Mouse (Mus musculus) olfactory bulb, adult 2 months (tissue): ENCODE measurements around the gene Gm3435. TPM values are rescaled to one million over a fixed set of nuclear protein-coding genes. Genes with fewer than 3 reads are reported as not detected.
A peak's percentile ranks its signal among the peaks of the same experiment; 100 is the strongest.

ENCODE experiments used
- H3K27ac ChIP-seq: fragments of 200-500 bp; 2 replicates; pipeline ENCODE4 v1.5.1; 2012; ENCODE audit warnings: low read depth, low read length; ENCODE audit not compliant: insufficient read depth
- H3K4me1 ChIP-seq: fragments of 200-500 bp; 2 replicates; pipeline ENCODE4 v1.6.1; 2012; ENCODE audit warnings: low read length; ENCODE audit not compliant: control insufficient read depth, insufficient read depth
- H3K4me3 ChIP-seq: fragments of 200-500 bp; 2 replicates; pipeline ENCODE4 v1.5.1; 2012; ENCODE audit warnings: mild to moderate bottlenecking, low read depth, low read length, moderate library complexity; ENCODE audit not compliant: insufficient read depth
- CTCF ChIP-seq: fragments of 200-500 bp; IDR thresholded peaks from 2 replicates; pipeline ENCODE4 v1.5.1; 2012; ENCODE audit warnings: low read depth, mild to moderate bottlenecking, low read length, moderate library complexity; ENCODE audit not compliant: insufficient read depth
- POLR2A ChIP-seq: fragments of 200-500 bp; IDR thresholded peaks from 2 replicates; pipeline ENCODE4 v1.6.1; 2012; ENCODE audit warnings: mild to moderate bottlenecking, low read depth, low read length, moderate library complexity; ENCODE audit not compliant: insufficient read depth
- WGBS: fragments of 180-500 bp; shearing (Covaris S2); methylation state at CpG from one replicate; pipeline ENCODE4 v1.1.7; 2018; 5-methylcytosine and 5-hydroxymethylcytosine counted together
- polyA plus RNA-seq: library from polyadenylated mRNA; stranded (reverse); fragments of >200 nt; gene quantifications from 2 replicates; pipeline ENCODE4 v1.2.4, GENCODE M21; 2012; ENCODE audit warnings: low replicate concordance; ENCODE audit not compliant: missing spikeins, insufficient read depth, insufficient read length

The Gm3435 gene
- polyA plus RNA-seq, 1 experiment, result not detected

DNA sequence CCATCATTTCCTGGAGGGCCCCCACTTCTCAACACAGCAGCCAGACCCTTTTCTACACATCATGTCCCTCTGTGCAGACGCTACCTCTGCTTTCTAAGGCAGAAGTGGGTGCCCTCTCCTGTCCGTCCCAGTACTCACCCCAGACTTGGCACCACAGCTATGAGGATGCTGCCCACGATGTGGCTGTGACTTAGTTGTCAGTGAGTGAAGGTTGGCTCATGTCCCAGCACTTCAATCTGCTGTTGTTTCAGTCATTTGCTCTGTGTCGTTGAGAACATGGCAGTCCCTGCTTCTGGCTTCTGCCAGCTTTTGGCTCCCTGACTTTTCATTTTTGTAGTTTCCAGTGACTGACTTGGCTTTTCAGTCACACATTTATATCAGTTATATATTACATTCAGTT is 45.9 kb downstream of the Gm3435 start:
- TF ChIP-seq POLR2A, result no peak
- TF ChIP-seq CTCF, result no peak
- WGBS, result 48% methylated on average over 4 of the region's 4 CpGs
- Histone ChIP-seq H3K4me3 (no peak overlapping the region), H3K4me1 (no peaks in the 10 kb centered on the region), H3K27ac (no peak overlapping the region)

DNA sequence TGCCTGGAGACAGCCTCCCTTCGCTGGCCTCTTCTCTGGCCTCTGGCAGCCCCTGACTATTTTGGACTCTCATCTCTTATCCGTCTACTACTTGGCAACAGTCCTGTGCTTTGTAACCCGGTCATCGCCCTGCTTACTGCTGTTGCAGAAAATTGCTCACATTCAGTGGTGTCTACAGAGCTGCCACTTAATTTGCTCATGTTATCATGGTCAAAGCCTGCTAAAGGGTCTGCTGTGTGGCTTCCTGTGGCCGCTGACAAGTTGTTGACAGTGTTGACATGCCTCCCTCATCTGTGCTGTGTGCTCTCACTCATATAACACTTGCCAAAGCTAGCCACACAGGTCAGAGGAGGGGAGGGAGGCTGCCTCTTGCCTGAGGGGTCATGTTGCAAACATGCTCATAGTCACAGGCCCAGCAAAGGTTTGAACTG is 48.2 kb downstream of the Gm3435 start:
- no peak overlapping the region for H3K27ac ChIP-seq
- H3K4me3 ChIP-seq, result no peak overlapping the region
- 82% methylated on average over 5 of the region's 5 CpGs for WGBS
- H3K4me1 ChIP-seq, result no peaks in the 10 kb centered on the region
- no peak for TF ChIP-seq CTCF
- no peak for TF ChIP-seq POLR2A

DNA sequence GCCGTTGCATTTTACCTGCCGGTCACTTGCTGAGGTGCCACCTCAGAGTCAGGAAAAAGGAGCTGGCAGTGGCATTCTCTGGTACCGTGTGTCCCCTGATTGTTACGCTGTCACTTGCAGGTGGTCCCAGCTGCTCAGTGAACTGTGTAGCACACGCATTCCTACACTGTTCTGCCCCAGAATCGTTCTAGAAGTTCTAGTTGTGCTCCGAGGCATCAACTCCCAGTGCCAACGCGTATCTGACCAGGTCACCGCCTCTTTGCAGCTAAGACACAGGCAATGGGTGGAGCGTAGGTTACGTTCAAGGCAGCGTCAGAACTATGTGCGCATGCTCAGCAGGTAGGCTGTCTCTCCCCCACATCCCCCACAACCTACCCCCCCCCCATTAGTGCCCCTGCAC is 49.7 kb downstream of the Gm3435 start:
- Histone ChIP-seq H3K27ac (no peak overlapping the region), H3K4me3 (no peak overlapping the region), H3K4me1 (no peaks in the 10 kb centered on the region)
- no peak for TF ChIP-seq CTCF
- no peak for TF ChIP-seq POLR2A
- 94% methylated on average over 14 of the region's 14 CpGs for WGBS

DNA sequence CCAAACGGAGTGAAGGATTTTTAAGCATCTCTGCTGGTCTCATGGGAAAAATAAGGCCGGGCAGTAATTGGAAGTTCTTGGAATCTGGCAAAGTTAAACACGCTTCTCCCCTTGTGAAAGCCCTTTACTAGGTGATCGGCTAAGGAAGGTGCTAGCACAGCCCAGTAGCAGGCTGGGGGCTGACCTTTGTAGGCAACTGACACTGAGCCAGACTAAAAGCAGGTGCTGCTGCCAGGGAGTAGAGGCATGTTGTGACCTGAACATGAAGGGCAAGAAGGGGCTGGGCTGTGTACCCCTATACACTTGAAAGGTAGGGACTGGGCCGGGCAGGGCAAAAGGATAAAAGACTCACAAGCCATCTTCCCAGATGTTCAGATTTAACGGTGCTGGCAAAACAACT is 50.4 kb downstream of the Gm3435 start:
- Histone ChIP-seq H3K4me1 (no peaks in the 10 kb centered on the region), H3K4me3 (no peak overlapping the region), H3K27ac (no peak overlapping the region)
- 93% methylated on average over 6 of the region's 6 CpGs for WGBS
- no peak for TF ChIP-seq POLR2A
- no peak for TF ChIP-seq CTCF

DNA sequence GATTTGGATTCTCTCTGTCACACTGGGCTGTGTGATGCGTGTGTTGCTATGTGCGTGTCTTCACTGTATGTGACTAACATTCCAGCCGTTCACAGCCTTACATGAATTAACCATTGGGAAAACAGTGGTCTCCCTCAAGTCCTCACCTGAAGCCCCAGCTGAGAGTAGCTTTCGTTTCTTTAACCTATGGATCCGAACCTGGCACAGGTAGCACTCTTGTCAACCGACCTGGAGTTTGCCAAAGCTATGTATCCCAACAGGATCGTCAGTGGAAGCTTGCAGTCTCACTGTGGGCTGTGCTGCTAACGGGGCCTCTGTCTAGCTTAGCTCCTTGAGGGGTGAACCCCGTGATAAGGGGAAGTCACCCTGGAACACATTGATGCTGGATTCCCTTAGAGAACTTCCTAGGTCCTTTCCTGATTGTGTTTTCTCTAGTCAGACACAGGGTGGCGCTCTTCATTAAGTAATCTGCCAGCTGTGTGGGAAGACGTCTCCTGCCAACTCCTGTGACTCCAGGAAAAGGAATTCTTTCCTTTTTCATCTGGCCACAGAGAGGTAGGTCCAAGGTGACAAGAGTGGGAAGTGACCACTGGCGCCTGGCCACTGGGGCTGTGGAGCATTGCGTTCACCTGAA is 55.5 kb downstream of the Gm3435 start:
- 41% methylated on average over 13 of the region's 13 CpGs for WGBS
- Histone ChIP-seq H3K4me3 (0 out of 2 replicates have a peak overlapping the region, but pooled peaks have one; percentile 12), H3K4me1 (peaks cover 8% of the 10 kb centered on the region), H3K27ac (no peak overlapping the region)
- TF ChIP-seq POLR2A, result no peak
- 0 out of 2 replicates have a peak, but pooled peaks have one; percentile 22 for TF ChIP-seq CTCF

DNA sequence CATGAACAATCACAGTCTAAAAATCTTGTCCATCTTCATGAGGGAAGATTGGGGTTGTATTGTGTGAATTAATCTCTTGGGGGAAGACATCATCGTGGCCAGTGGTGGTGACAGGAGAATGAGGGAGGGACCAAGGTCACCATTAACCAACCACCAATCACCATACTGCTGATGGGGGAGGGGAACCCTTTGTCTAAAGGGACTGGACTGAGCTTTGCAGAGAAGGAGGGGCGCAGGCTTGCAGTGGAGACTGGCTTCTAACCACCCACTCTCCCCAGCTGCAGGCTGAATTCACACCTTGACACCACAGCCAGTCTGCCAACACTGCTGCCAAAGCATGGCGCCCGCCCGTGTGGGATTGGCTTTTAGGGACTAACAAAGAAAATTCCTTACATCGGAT is 56.1 kb downstream of the Gm3435 start:
- no peak for TF ChIP-seq POLR2A
- no peak for TF ChIP-seq CTCF
- 0 out of 2 replicates have a peak overlapping the region, but pooled peaks have one; percentile 12 for H3K4me3 ChIP-seq
- no peak overlapping the region for H3K27ac ChIP-seq
- WGBS, result 57% methylated on average over 6 of the region's 6 CpGs
- peaks cover 8% of the 10 kb centered on the region for H3K4me1 ChIP-seq

DNA sequence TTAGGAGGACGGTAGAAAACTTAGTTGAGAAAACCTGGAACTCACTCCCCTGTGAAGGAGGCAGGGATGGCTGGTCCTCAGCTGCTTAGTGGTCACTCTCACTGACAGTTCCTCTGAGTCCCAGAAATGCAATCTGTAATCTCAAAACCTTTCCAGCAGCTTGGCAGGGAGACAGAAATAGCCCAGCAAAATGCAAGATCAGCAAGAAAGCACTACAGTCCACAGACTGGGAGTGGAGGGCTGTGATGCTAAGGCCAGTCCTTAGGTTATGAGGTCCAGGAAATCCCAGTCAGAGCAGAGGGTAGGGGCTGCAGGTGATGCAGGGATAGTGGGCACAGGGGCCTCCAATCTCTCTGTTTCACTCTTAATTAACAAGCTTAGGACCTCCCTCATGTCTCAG is 56.9 kb downstream of the Gm3435 start:
- H3K27ac ChIP-seq, result no peak overlapping the region
- WGBS, result 93% methylated on average over 1 of the region's 1 CpGs
- TF ChIP-seq POLR2A (no peak), CTCF (no peak)
- H3K4me3 ChIP-seq, result no peak overlapping the region
- H3K4me1 ChIP-seq, result peaks cover 8% of the 10 kb centered on the region

DNA sequence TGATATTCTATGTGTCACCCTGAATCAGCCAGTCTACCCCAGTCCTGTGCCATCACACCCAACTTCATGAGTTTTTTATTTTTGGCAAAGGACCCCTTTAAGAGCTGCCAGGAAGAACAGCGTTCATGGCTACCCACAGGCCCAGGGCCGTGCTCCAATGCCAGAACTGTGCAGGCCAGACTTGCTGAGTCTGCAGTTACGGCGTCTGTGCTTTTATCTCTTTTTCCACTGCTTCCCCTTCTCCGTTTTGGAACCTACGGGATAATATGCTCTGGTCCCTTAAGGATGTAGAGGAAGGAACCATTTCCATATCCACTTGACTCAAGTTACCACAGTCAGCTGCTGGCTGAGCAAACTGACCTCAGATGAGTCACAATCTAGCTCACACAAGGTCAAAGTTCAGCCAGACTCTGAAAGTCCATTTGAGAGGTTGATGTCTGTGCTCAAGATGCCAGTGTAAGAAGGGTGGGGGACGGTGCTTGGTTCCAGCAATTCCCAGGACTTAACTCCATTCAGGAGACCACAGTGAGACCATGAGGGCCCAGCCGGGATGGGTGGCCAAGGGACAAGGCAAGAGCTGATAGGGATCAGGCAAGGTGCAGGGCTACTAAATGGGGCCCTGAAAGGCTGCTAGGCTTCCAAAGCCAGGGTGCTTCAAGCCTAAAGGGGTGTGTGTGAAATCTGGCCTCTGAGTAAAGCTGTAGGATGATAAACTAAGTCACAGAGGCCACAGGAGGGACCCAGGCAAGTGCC is 58.2 kb downstream of the Gm3435 start:
- peaks cover 8% of the 10 kb centered on the region for H3K4me1 ChIP-seq
- H3K27ac ChIP-seq, result no peak overlapping the region
- 79% methylated on average over 8 of the region's 8 CpGs for WGBS
- TF ChIP-seq CTCF (no peak), POLR2A (no peak)
- no peak overlapping the region for H3K4me3 ChIP-seq

DNA sequence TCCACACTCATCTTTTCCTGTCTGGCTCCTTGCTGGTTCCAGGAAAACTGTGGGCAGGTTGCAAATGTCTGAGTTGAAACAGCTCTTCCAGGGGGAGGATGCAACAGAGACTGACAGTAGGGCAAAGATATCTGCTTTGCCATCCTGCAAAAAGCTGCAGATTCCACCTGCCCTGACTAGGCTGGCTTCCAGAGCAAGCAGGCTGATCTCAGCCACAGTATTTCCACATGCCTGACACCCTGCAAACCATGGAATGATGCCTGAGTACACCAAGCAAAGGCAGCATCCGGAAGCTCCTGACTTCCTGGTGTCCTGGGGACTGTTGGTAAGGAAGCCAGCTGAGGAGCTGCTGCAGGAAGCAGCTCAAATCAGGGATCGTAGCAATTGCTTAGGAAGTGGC is 59.1 kb downstream of the Gm3435 start:
- no peak overlapping the region for H3K27ac ChIP-seq
- peaks cover 8% of the 10 kb centered on the region for H3K4me1 ChIP-seq
- no peak overlapping the region for H3K4me3 ChIP-seq
- TF ChIP-seq CTCF, result no peak
- TF ChIP-seq POLR2A, result no peak
- 69% methylated on average over 2 of the region's 2 CpGs for WGBS

Other genes with a start within 250 kb of the Gm3435 start
- gene Wdr27, start 67.0 kb upstream of the Gm3435 start, polyA plus RNA-seq, result not detected in 2 replicates
- not detected in 2 replicates for gene 1600012H06Rik, start 67.0 kb upstream of the Gm3435 start, polyA plus RNA-seq
- gene Phf10, start 48.9 kb upstream of the Gm3435 start, polyA plus RNA-seq, result not detected in 2 replicates
- not detected in 2 replicates for gene 9030025P20Rik, start 31.7 kb upstream of the Gm3435 start, polyA plus RNA-seq
- gene Gm3417, start 31.4 kb upstream of the Gm3435 start, polyA plus RNA-seq, result not detected in 2 replicates
- gene Ermard, start 31.0 kb downstream of the Gm3435 start, polyA plus RNA-seq, result not detected in 2 replicates
- not detected in 2 replicates for gene Tcte3, start 31.3 kb downstream of the Gm3435 start, polyA plus RNA-seq
- gene Gm3448, start 31.4 kb downstream of the Gm3435 start, polyA plus RNA-seq, result not detected in 2 replicates